Mouse (Mus musculus) kidney, postnatal 10 days (tissue): ENCODE measurements at regions not wholly inside any gene's neighbourhood (a gene's known extent, or its start where the extent isn't known, plus 50 kb on each side); places are given as distances from the start of the nearest gene placed in this dataset.
A peak's percentile ranks its signal among the peaks of the same experiment; 100 is the strongest.

ENCODE experiments used
- DNase-seq: peaks from one replicate; pipeline ENCODE4 v3.0.0; 2021; ENCODE audit warnings: mixed read lengths

DNA sequence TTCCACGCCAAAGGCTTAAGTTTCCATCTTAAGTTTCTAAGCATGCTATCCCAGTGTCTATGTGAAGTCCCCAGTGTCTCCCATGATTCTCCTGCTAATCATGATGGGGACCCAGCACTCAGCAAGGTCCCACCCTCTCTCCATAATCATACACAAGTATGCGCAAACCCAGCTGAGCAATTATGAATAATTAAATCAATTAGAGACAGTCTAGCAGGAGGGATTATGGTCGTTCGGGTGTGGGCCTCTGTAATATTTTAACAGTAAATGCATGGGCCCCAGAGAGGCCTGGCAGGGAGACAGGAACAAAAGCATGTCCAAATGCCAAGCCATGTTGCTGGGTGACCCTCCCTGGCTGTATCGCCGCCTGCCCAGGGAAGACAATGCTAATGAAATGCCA lies 73.1 kb upstream of the Msx1 start:
- no peak for DNase-seq

DNA sequence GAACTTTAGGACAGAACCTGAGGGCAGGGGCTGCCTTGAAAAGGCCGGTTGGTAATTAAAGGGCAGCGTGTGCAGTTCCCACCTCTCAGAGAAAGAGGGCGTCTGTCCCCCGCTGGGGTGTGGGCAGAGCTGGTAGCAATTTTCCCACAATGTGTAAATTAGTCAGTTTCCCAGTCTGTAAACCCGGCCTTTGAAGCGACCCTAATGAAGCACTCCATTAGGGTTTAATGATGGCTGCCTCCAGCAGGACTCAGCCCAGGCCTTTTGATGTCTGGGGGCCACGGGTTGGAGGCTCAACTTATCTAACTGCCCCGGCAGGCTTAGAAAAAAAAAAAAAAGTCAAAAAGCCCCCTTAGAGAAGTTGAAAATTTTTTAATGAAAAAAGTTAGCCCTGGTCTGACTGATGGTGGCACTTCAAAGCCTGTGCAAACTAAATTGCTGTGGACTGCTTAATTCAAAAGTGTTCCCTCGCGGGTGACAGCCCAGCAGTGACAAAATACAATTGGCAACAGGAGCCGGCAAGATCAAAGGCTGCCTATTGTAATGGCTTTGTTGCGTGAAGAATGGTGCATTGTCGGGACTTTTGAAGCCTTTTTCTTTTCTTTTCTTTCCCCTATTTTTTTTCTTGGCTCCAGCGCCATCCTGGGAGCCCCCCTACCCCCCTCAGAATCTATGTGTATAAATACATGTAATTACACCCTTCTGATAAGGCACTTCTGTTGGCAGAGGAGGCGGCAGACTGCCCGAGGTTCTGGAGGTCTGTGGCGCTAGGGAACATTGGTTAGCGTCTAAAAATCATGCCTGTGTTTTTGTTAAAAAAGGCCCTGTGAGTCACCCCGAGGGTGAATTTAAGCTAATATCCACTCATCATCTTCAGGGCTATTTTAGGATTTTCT lies 71.3 kb upstream of the Msx1 start:
- no peak for DNase-seq

DNA sequence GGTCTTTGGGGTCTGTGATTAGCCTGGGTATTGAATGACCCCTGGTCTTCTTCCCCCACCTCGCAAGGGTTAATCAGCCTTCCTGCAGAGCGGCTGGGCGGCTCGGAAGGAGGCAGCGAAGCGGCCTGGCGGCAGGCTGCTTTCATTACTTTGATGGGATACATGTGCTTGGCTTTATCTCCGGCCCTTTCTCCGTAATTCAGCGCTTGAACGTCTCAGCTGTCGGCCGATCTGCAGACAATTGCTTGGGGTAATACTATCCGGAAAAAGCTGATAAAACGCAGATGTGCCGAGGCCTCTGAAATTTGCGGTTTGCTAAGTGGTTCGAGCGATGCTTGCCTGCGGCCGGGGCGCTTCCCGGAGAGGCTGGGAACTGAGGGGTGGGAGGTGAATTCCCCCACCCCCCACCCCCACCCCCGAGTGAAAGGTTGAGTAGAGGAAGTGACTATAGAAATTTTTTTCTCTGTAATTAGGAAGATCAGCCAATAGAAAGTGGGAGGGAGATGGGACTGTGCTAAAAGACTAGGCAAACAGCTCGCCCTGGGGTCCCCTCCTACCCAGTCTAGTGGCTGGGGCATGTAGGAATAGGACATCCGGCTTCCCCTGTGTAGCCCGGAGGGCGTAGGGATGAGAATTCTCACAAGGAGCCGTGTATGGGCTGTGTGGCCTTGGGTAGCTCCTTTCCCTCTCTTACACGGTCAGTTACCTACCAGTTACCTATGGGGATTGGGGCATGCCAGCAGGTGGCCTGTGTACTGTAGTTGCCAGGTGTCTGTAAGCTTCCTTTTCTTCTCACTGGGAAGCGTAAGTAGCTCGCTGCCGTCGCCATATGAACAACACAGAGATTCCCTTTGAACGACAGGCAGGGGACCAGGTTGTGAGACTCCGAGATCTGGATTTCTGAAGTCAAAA lies 69.5 kb upstream of the Msx1 start:
- DNase-seq, result peak; percentile 67

DNA sequence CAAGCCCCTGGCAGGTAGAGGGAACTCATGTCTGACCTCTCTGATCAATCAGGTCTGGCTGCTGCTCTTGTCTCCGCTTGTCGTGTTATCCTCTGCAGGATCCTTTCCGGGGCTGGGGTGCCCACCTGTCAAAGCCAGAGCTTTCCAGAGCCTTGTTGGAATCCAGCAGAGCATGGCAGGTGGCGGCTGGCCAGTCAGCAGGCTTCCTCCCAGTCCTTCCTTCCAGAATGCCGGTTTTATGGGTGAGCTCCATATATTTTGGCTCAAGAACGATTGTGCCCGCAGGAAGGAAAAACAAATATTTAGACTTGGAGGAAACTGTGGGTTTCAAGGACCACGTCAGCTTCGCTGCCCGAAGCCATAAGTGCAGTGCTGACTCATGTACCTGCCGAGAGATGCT lies 66.3 kb upstream of the Msx1 start:
- no peak for DNase-seq

DNA sequence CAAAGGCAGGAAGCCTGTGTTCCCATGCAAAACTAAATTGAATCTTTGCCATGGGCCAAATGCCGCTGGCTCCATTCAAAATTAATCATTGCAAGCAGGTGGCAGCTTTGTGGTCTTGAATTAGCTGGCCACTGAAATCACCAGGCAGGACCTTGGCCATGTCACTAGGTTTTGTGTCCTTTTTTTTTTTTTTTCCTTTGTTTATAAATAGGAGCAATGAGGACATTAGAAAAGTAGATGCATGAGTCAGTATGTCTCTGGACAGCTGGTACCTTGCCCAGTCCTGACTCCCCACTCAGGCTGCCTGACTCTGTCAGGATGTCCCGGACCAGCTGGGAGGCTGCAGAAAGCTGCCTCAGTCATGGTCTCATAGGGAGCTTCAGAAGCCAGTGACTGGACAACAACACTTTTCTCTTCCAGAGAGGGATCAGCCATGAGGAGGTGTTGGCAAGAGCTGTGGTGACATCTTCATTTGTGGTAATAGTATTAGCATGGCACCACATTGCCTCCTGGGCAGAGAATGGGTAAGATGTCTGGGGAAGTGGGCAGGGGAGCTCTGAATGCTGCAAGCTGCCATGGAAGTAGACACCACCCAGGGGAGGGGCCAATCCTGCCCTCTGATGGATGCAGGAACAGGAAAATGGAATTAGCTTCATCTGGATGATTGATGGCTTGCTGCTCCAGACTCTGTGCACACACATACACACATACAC lies 55.4 kb upstream of the Msx1 start:
- no peak for DNase-seq

DNA sequence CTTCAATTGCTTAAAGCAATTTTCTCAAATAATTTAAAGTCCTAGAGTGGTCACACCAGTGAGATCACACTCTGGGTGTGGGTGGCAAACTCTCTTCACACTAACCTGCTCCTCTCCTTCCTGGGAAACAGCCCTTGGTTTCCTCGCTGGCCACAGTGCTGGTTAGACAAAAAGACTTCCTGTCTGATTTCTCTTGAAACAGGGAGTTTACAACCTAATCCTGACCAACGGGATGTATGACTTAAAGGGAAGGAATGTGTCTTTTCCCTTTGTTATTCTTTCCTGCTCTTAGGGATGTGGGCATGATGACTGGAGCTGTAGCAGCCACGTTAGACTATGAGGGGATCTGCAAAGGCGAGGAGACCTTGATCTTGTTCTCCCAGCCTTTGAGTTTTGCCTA lies 51.9 kb upstream of the Msx1 start:
- DNase-seq, result no peak

DNA sequence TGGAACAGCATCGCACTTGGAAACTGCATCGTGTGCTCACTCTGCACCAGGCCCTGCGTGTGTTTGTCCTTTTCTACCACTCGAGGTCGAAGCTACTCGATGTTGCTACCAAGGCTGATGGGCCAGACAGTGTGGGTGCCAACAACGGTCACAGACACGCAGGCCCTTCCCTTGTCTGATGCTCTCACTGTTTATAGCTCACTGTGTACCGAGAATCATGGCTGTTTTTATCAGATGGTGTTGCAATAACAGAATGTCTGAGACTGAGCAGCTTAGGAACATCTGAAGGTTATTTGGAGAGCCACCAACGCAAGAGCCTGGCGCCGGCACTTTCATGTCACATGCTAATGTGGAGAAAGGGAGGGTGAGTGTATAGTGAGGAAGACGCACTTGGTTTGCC lies 51.1 kb upstream of the Msx1 start:
- DNase-seq, result no peak

DNA sequence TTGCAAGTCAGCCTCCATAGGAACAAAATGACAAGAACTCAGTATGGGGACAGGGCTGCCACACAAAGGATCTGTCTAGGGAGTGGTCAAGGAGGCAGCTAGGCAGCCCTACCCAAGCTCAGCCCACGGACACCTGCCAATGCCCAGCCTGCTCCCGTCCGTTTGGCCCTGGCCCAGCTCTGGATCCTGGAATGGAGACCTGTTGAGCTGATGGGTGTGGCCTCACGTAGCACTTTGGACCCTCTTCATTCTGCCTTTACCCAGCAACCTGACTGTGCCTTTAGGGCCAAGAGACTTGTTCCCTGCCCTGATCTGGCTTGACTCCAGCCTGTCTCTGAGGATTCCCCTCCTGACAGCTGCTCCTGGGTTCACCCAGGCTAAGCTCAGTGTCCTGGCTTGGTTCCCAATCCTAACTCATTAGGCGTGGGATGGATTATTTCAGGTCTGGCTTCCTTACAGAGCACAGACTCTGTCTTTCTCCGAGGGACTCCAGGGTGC lies 50.5 kb upstream of the Msx1 start:
- DNase-seq, result peak; percentile 78
